Mouse (Mus musculus): ENCODE results near the gene Tle4. TPM values are rescaled to one million over a fixed set of nuclear protein-coding genes. Genes with fewer than 3 reads are reported as not detected.
A peak's percentile ranks its signal among the peaks of the same experiment; 100 is the strongest.

Tle4 gene
- total and polyA plus RNA-seq, 3 experiments = 18.9 to 27.7 (median 23.4) TPM

GRCm38 (mm10) chr19:14435681-14436376 lies 162.0 kb downstream of the Tle4 start:
- Histone ChIP-seq H3K4me3 (replicated peaks in 1 of 3; ENCODE audit: low read depth in 2 of 3, low read length in 2 of 3, poor library complexity in 1 of 3) (no peak overlapping the region), H3K4me1 (ENCODE audit: control insufficient read depth in 1 of 2, insufficient read depth in 2 of 2) (peaks cover 0 to 20% of the 10 kb centered on the region in 2 experiments; a peak in 2 of 4 replicates), H3K9ac (ENCODE audit: insufficient read depth, low read depth) (no peak overlapping the region), H3K9me3 (replicated peaks; ENCODE audit: low read length) (no peaks in the 10 kb centered on the region), H3K27me3 (replicated peaks) (no peaks in the 10 kb centered on the region), H3K4me2 (ENCODE audit: insufficient read depth, low read depth, poor library complexity, severe bottlenecking) (peak overlapping the region; percentile 3; the same call in 1 of the 2 replicates), H3K27ac (ENCODE audit: insufficient read depth, low read depth) (no peak overlapping the region), H3K79me2 (replicated peaks; ENCODE audit: control insufficient read depth, extremely low read depth, insufficient read depth, poor library complexity, severe bottlenecking) (no peaks in the 10 kb centered on the region), H3K36me3 (replicated peaks in 1 of 2; ENCODE audit: control insufficient read depth in 1 of 2, insufficient read depth in 1 of 2, low read length in 1 of 2) (no peaks in the 10 kb centered on the region)
- in situ Hi-C loops (cut with MboI; ENCODE audit: low pct_ligation_motif_present, low pct_unique_long_range_greater_than_20kb, low sequenced_read_pairs) (no loop called here), dilution Hi-C loops (cut with MboI; ENCODE audit: extremely low pct_ligation_motif_present, extremely low pct_unique_long_range_greater_than_20kb, low sequenced_read_pairs) (no loop called here)
- peak; percentile 45; the same call in 1 of the 2 replicates for TF ChIP-seq MEF2A (IDR thresholded peaks at IDR 0.05; ENCODE audit: borderline replicate concordance, low read depth, low read length)
- TF ChIP-seq NRF1 (IDR thresholded peaks at IDR 0.05; ENCODE audit: low read depth, low read length) = no peak
- DNase-seq (ENCODE audit: extremely low read depth) = peak; percentile 42

- in situ Hi-C loops (cut with MboI; ENCODE audit: low pct_ligation_motif_present, low pct_unique_long_range_greater_than_20kb, low sequenced_read_pairs) = no loop called here
Measured at GRCm38 (mm10) chr19:14433900-14434299, 164.0 kb downstream of the Tle4 start.

GRCm38 (mm10) chr19:14432436-14432835 lies 165.4 kb downstream of the Tle4 start:
- no peak overlapping the region for H3K4me3 ChIP-seq (replicated peaks in 1 of 3; ENCODE audit: low read depth in 2 of 3, low read length in 2 of 3, poor library complexity in 1 of 3)
- H3K9me3 ChIP-seq (replicated peaks; ENCODE audit: low read length) = no peaks in the 10 kb centered on the region
- in situ Hi-C loops (cut with MboI; ENCODE audit: low pct_ligation_motif_present, low pct_unique_long_range_greater_than_20kb, low sequenced_read_pairs) (no loop called here), dilution Hi-C loops (cut with MboI; ENCODE audit: extremely low pct_ligation_motif_present, extremely low pct_unique_long_range_greater_than_20kb, low sequenced_read_pairs) (no loop called here)
- no peaks in the 10 kb centered on the region for H3K79me2 ChIP-seq (replicated peaks; ENCODE audit: control insufficient read depth, extremely low read depth, insufficient read depth, poor library complexity, severe bottlenecking)
- H3K36me3 ChIP-seq (replicated peaks in 1 of 2; ENCODE audit: control insufficient read depth in 1 of 2, insufficient read depth in 1 of 2, low read length in 1 of 2) = no peaks in the 10 kb centered on the region
- H3K27me3 ChIP-seq (replicated peaks) = no peaks in the 10 kb centered on the region
- H3K9ac ChIP-seq (ENCODE audit: insufficient read depth, low read depth) = no peak overlapping the region
- no peak for TF ChIP-seq USF1 (IDR thresholded peaks at IDR 0.05; ENCODE audit: low read depth, low read length)
- no peak for TF ChIP-seq GABPA (IDR thresholded peaks at IDR 0.05; ENCODE audit: insufficient replicate concordance, low read depth, low read length)
- TF ChIP-seq CHD2 (IDR thresholded peaks at IDR 0.05; ENCODE audit: low read length) = no peak
- TF ChIP-seq ELF1 (IDR thresholded peaks at IDR 0.05; ENCODE audit: low read depth, low read length) = no peak
- no peak for TF ChIP-seq NRF1 (IDR thresholded peaks at IDR 0.05; ENCODE audit: low read depth, low read length)
- peaks cover 0 to 20% of the 10 kb centered on the region in 2 experiments; a peak in 2 of 4 replicates for H3K4me1 ChIP-seq (ENCODE audit: control insufficient read depth in 1 of 2, insufficient read depth in 2 of 2)
- no peak overlapping the region for H3K27ac ChIP-seq (ENCODE audit: insufficient read depth, low read depth)
- DNase-seq (ENCODE audit: extremely low read depth) = no peak
- H3K4me2 ChIP-seq (ENCODE audit: insufficient read depth, low read depth, poor library complexity, severe bottlenecking) = no peak overlapping the region

More at GRCm38 (mm10) chr19:14433900-14434299, 164.0 kb downstream of the Tle4 start:
- no peak for DNase-seq (ENCODE audit: extremely low read depth)
- no peak for TF ChIP-seq PAX5 (IDR thresholded peaks at IDR 0.05; ENCODE audit: low read length)
- TF ChIP-seq TCF12 (IDR thresholded peaks at IDR 0.05; ENCODE audit: low read depth, low read length) = no peak
- no peak for TF ChIP-seq MAZ (IDR thresholded peaks at IDR 0.05; ENCODE audit: low read depth, low read length)
- no peak for TF ChIP-seq CHD2 (IDR thresholded peaks at IDR 0.05; ENCODE audit: low read length)
- TF ChIP-seq RAD21 (IDR thresholded peaks at IDR 0.05; ENCODE audit: low read depth, low read length) = no peak
- H3K4me2 ChIP-seq (ENCODE audit: insufficient read depth, low read depth, poor library complexity, severe bottlenecking) = no peak overlapping the region
- no peak overlapping the region for H3K9ac ChIP-seq (ENCODE audit: insufficient read depth, low read depth)
- no peaks in the 10 kb centered on the region for H3K79me2 ChIP-seq (replicated peaks; ENCODE audit: control insufficient read depth, extremely low read depth, insufficient read depth, poor library complexity, severe bottlenecking)
- dilution Hi-C loops (cut with MboI; ENCODE audit: extremely low pct_ligation_motif_present, extremely low pct_unique_long_range_greater_than_20kb, low sequenced_read_pairs) = no loop called here
- H3K27ac ChIP-seq (ENCODE audit: insufficient read depth, low read depth) = no peak overlapping the region
- no peaks in the 10 kb centered on the region for H3K9me3 ChIP-seq (replicated peaks; ENCODE audit: low read length)
- H3K36me3 ChIP-seq (replicated peaks in 1 of 2; ENCODE audit: control insufficient read depth in 1 of 2, insufficient read depth in 1 of 2, low read length in 1 of 2) = no peaks in the 10 kb centered on the region
- H3K27me3 ChIP-seq (replicated peaks) = no peaks in the 10 kb centered on the region
- peaks cover 0 to 20% of the 10 kb centered on the region in 2 experiments; a peak in 2 of 4 replicates for H3K4me1 ChIP-seq (ENCODE audit: control insufficient read depth in 1 of 2, insufficient read depth in 2 of 2)
- H3K4me3 ChIP-seq (replicated peaks in 1 of 3; ENCODE audit: low read depth in 2 of 3, low read length in 2 of 3, poor library complexity in 1 of 3) = no peak overlapping the region
